Mouse (Mus musculus) CH12.LX (cell line): ENCODE data around the gene Rsrc1. TPM values are rescaled to one million over a fixed set of nuclear protein-coding genes. Genes with fewer than 3 reads are reported as not detected.

Experiments
- DNase-seq: peaks from one replicate; pipeline ENCODE4 v3.0.0-alpha.2; 2013; ENCODE audit errors: extremely low read depth
- H3K27ac ChIP-seq: 2 replicates; pipeline ENCODE4 v1.5.1; 2012; ENCODE audit warnings: low read depth, mild to moderate bottlenecking, control low read depth, moderate library complexity; ENCODE audit not compliant: insufficient read depth
- H3K27me3 ChIP-seq: replicated peaks from 2 replicates; pipeline ENCODE3; 2012; ENCODE audit warnings: inconsistent platforms
- H3K36me3 ChIP-seq, 2 experiments: replicated peaks in 1 of 2; 2 replicates each; pipeline versions ENCODE3 to v1.6.1; 2012; ENCODE audit warnings: inconsistent platforms in 1 of 2, low read length in 1 of 2, mild to moderate bottlenecking in 1 of 2, mixed read lengths in 1 of 2, moderate library complexity in 1 of 2; ENCODE audit not compliant: control insufficient read depth in 1 of 2, insufficient read depth in 1 of 2
- H3K4me1 ChIP-seq, 2 experiments: 2 replicates each; pipeline ENCODE4 v1.6.1; 2012; ENCODE audit warnings: inconsistent platforms in 1 of 2, moderate library complexity in 1 of 2; ENCODE audit not compliant: insufficient read depth in 2 of 2, control insufficient read depth in 1 of 2
- H3K4me2 ChIP-seq: 2 replicates; pipeline ENCODE4 v1.6.1; 2012; ENCODE audit warnings: low read depth, mild to moderate bottlenecking, control low read depth; ENCODE audit not compliant: poor library complexity, insufficient read depth, severe bottlenecking
- H3K4me3 ChIP-seq, 3 experiments: fragments of 150-350 bp in 1 of 3; sonication (generic) in 1 of 3; replicated peaks in 1 of 3; 2 replicates each; pipeline versions ENCODE3 to v1.5.1; 2011 to 2012; ENCODE audit warnings: low read depth in 2 of 3, low read length in 2 of 3, mild to moderate bottlenecking in 2 of 3, moderate library complexity in 2 of 3, control low read depth in 1 of 3, improper control_type of control experiment in 1 of 3, inconsistent platforms in 1 of 3, mixed read lengths in 1 of 3; ENCODE audit not compliant: poor library complexity in 1 of 3
- H3K79me2 ChIP-seq: replicated peaks from 2 replicates; pipeline ENCODE4 v1.6.1; 2012; ENCODE audit warnings: mild to moderate bottlenecking, moderate library complexity; ENCODE audit not compliant: control insufficient read depth, poor library complexity, insufficient read depth, severe bottlenecking; ENCODE audit errors: extremely low read depth
- H3K9ac ChIP-seq: 2 replicates; pipeline ENCODE4 v1.6.1; 2012; ENCODE audit warnings: low read depth, mild to moderate bottlenecking, control low read depth, moderate library complexity; ENCODE audit not compliant: insufficient read depth
- H3K9me3 ChIP-seq: replicated peaks from 2 replicates; pipeline ENCODE3; 2012; ENCODE audit warnings: low read length, inconsistent platforms, mixed read lengths
- CHD1 ChIP-seq: IDR thresholded peaks from 2 replicates; pipeline ENCODE4 v1.6.1; 2012; ENCODE audit warnings: low read depth, low read length, improper control_type of control experiment, inconsistent platforms
- CHD2 ChIP-seq: IDR thresholded peaks from 2 replicates; pipeline ENCODE4 v1.6.1; 2011; ENCODE audit warnings: low read length, improper control_type of control experiment
- CTCF ChIP-seq, 2 experiments: IDR thresholded peaks in 1 of 2; conservative IDR thresholded peaks in 1 of 2; 2 replicates each; pipeline ENCODE4 v1.5.1; 2011 to 2012; ENCODE audit warnings: low read depth in 2 of 2, low read length in 2 of 2, improper control_type of control experiment in 1 of 2, inconsistent platforms in 1 of 2, mild to moderate bottlenecking in 1 of 2, moderate library complexity in 1 of 2
- ELF1 ChIP-seq: IDR thresholded peaks from 2 replicates; pipeline ENCODE4 v1.6.1; 2014; ENCODE audit warnings: low read depth, mild to moderate bottlenecking, inconsistent platforms, low read length, improper control_type of control experiment
- ETS1 ChIP-seq: conservative IDR thresholded peaks from 2 replicates; pipeline ENCODE4 v1.6.1; 2012; ENCODE audit warnings: low read depth, mild to moderate bottlenecking, inconsistent platforms, low read length, improper control_type of control experiment, moderate library complexity
- GABPA ChIP-seq: IDR thresholded peaks from 2 replicates; pipeline ENCODE4 v1.6.1; 2012; ENCODE audit warnings: low read depth, low read length, improper control_type of control experiment, inconsistent platforms; ENCODE audit not compliant: insufficient replicate concordance
- HCFC1 ChIP-seq: IDR thresholded peaks from 2 replicates; pipeline ENCODE4 v1.6.1; 2012; ENCODE audit warnings: low read depth, mild to moderate bottlenecking, inconsistent platforms, low read length, improper control_type of control experiment
- JUN ChIP-seq: IDR thresholded peaks from 2 replicates; pipeline ENCODE4 v1.6.1; 2011; ENCODE audit warnings: low read depth, mild to moderate bottlenecking, low read length, improper control_type of control experiment, moderate library complexity; ENCODE audit not compliant: insufficient read depth
- MAX ChIP-seq: IDR thresholded peaks from 2 replicates; pipeline ENCODE4 v1.6.1; 2011; ENCODE audit warnings: low read length, improper control_type of control experiment
- MEF2A ChIP-seq: IDR thresholded peaks from 2 replicates; pipeline ENCODE4 v1.6.1; 2014; ENCODE audit warnings: low read depth, mild to moderate bottlenecking, inconsistent platforms, low read length, improper control_type of control experiment, borderline replicate concordance
- MXI1 ChIP-seq: IDR thresholded peaks from 2 replicates; pipeline ENCODE4 v1.6.1; 2011; ENCODE audit warnings: mild to moderate bottlenecking, low read depth, low read length, improper control_type of control experiment
- NRF1 ChIP-seq: IDR thresholded peaks from 2 replicates; pipeline ENCODE4 v1.6.1; 2014; ENCODE audit warnings: low read depth, mild to moderate bottlenecking, inconsistent platforms, low read length, improper control_type of control experiment, moderate library complexity
- PAX5 ChIP-seq: IDR thresholded peaks from 2 replicates; pipeline ENCODE4 v1.6.1; 2012; ENCODE audit warnings: low read length, inconsistent platforms, mixed read lengths
- RAD21 ChIP-seq: IDR thresholded peaks from 2 replicates; pipeline ENCODE4 v1.6.1; 2011; ENCODE audit warnings: low read depth, mild to moderate bottlenecking, low read length, improper control_type of control experiment, moderate library complexity
- SMC3 ChIP-seq: IDR thresholded peaks from 2 replicates; pipeline ENCODE4 v1.6.1; 2011; ENCODE audit warnings: low read depth, low read length, improper control_type of control experiment
- TBP ChIP-seq: conservative IDR thresholded peaks from 2 replicates; pipeline ENCODE4 v1.6.1; 2011; ENCODE audit warnings: low read depth, low read length, improper control_type of control experiment
- TCF12 ChIP-seq: IDR thresholded peaks from 2 replicates; pipeline ENCODE4 v1.6.1; 2014; ENCODE audit warnings: low read depth, mild to moderate bottlenecking, inconsistent platforms, low read length, improper control_type of control experiment
- UBTF ChIP-seq: IDR thresholded peaks from 2 replicates; pipeline ENCODE4 v1.6.1; 2012; ENCODE audit warnings: low read depth, mild to moderate bottlenecking, inconsistent platforms, low read length, improper control_type of control experiment, moderate library complexity
- ZC3H11A ChIP-seq: IDR thresholded peaks from 2 replicates; pipeline ENCODE4 v1.6.1; 2012; ENCODE audit warnings: low read depth, mild to moderate bottlenecking, inconsistent platforms, low read length, improper control_type of control experiment
- ZMIZ1 ChIP-seq: IDR thresholded peaks from 2 replicates; pipeline ENCODE4 v1.6.1; 2012; ENCODE audit warnings: low read depth, mild to moderate bottlenecking, inconsistent platforms, low read length, improper control_type of control experiment
- ZNF384 ChIP-seq: IDR thresholded peaks from 2 replicates; pipeline ENCODE4 v1.6.1; 2012; ENCODE audit warnings: low read depth, low read length, improper control_type of control experiment, inconsistent platforms
- dilution Hi-C: fragments of 300-500 bp; cut with MboI; formaldehyde crosslinking; loops from 2 replicates; pipeline ENCODE4 v1.14.3; 2020; ENCODE audit warnings: low sequenced_read_pairs; ENCODE audit not compliant: extremely low pct_unique_long_range_greater_than_20kb, extremely low pct_ligation_motif_present
- in situ Hi-C: fragments of 300-500 bp; cut with MboI; formaldehyde crosslinking; loops from 3 replicates; pipeline ENCODE4 v1.14.3; 2019; ENCODE audit warnings: low sequenced_read_pairs, low pct_ligation_motif_present, low pct_unique_long_range_greater_than_20kb, mixed read lengths
- polyA plus RNA-seq: library from polyadenylated mRNA; unstranded; fragments of >175 nt; gene quantifications from 2 replicates; pipeline ENCODE4 v1.2.1, GENCODE M21; 2012; ENCODE audit warnings: low read depth; ENCODE audit not compliant: insufficient read length
- total RNA-seq, 2 experiments: library from RNA; depleted of rRNA; stranded (reverse); fragments of 300-350 nt in 1 of 2; fragments of >200 nt in 1 of 2; gene quantifications; 2 replicates each; pipeline ENCODE4 v1.2.3; 2012 to 2014

Rsrc1 gene
- total and polyA plus RNA-seq, 3 experiments: 28.9 to 50.9 (median 34.0) TPM

GRCm38 (mm10) chr3:67197179-67197578 lies 216.0 kb downstream of the Rsrc1 start:
- Histone ChIP-seq H3K9ac (no peak overlapping the region), H3K27me3 (no peaks in the 10 kb centered on the region), H3K4me2 (no peak overlapping the region), H3K36me3 (no peaks in the 10 kb centered on the region), H3K79me2 (no peaks in the 10 kb centered on the region; the same call in 1 of the 2 replicates), H3K4me3 (no peak overlapping the region), H3K27ac (no peak overlapping the region), H3K9me3 (no peaks in the 10 kb centered on the region), H3K4me1 (no peaks in the 10 kb centered on the region)
- peak; percentile 33 for DNase-seq
- in situ Hi-C loops (no loop called here), dilution Hi-C loops (no loop called here)
- TF ChIP-seq ETS1: no peak
- no peak for TF ChIP-seq MXI1
- TF ChIP-seq TCF12: no peak
- TF ChIP-seq CTCF (conservative IDR thresholded peaks at IDR 0.05 in 1 of 2, IDR thresholded peaks at IDR 0.05 in 1 of 2; ENCODE audit: low read depth in 2 of 2, low read length in 2 of 2): peak in 1 of 2 experiments; percentile 57; a peak in 2 of 4 replicates
- TF ChIP-seq SMC3: peak; percentile 15; the same call in 1 of the 2 replicates
- peak; percentile 71 for TF ChIP-seq RAD21

DNA sequence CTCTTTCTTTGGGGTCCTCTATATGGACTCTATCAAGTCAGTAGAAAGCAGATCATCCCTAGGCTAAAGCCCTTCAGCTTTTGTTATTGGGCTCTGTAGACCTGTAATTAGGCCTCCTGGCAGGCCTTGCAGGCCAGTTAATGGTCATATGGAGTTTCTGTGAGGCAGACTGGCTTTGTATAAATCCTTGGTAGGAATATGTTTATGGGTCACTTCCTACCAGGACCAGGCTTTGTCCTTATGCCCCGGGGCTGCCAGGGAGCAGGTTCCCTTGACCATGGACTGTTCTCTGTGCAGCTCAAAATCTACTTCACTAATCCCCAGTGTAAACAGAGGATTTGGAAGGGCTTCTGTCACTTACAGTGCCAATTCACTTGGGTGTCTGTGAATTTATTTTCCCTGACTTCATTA lies 231.9 kb downstream of the Rsrc1 start:
- no peak overlapping the region for H3K9ac ChIP-seq
- no peaks in the 10 kb centered on the region for H3K27me3 ChIP-seq
- H3K4me1 ChIP-seq: no peaks in the 10 kb centered on the region
- no peaks in the 10 kb centered on the region for H3K9me3 ChIP-seq
- no peaks in the 10 kb centered on the region for H3K36me3 ChIP-seq
- H3K27ac ChIP-seq: no peak overlapping the region
- TF ChIP-seq NRF1 (no peak), PAX5 (no peak), JUN (no peak), CHD2 (no peak), UBTF (no peak), HCFC1 (no peak), MEF2A (no peak), TCF12 (no peak), GABPA (no peak), TBP (no peak), ELF1 (no peak), MAX (no peak), ZNF384 (no peak), CHD1 (no peak), ZC3H11A (no peak), ZMIZ1 (no peak)
- TF ChIP-seq, all 38 proteins: peak for 0
- Histone ChIP-seq H3K4me2 (no peak overlapping the region), H3K79me2 (no peaks in the 10 kb centered on the region), H3K4me3 (no peak overlapping the region)
- no peak for DNase-seq
- dilution Hi-C loops: no loop called here
- in situ Hi-C loops: no loop called here
